Mouse (Mus musculus) small intestine, adult 2 months (tissue): Measurements from ENCODE around the gene Tnfrsf18.

Source experiments
- CTCF ChIP-seq: fragments of 200-500 bp; IDR thresholded peaks from 2 replicates; pipeline ENCODE4 v1.5.1; 2012; ENCODE audit warnings: low read depth, mild to moderate bottlenecking, control low read depth, inconsistent platforms, low read length, moderate library complexity, mixed read lengths; ENCODE audit not compliant: insufficient replicate concordance, insufficient read length; ENCODE audit errors: extremely low read depth
- POLR2A ChIP-seq: fragments of 200-500 bp; IDR thresholded peaks from 2 replicates; pipeline ENCODE4 v1.6.1; 2012; ENCODE audit warnings: low read depth, mild to moderate bottlenecking, control low read depth, inconsistent platforms, low read length, moderate library complexity

- TF ChIP-seq POLR2A (no peak), CTCF (peak; percentile 36; the same call in 1 of the 2 replicates)
Observed at GRCm38 (mm10) chr4:156026013-156026412, at the start of gene Tnfrsf18.
